Mouse (Mus musculus): ENCODE data around the gene Lta.

The Lta gene

GRCm38 (mm10) chr17:35185639-35186611 is 19.2 kb downstream of the Lta start:
- peak; percentile 71 to 80 for DNase-seq (ENCODE audit: low spot score in 2 of 2)

GRCm38 (mm10) chr17:35180093-35180492 is 25.1 kb downstream of the Lta start:
- no peak for DNase-seq (ENCODE audit: low spot score in 2 of 2)

- peak; percentile 54 to 70 for DNase-seq (ENCODE audit: low spot score in 2 of 2)
These were observed 26.6 kb downstream of the Lta start for GRCm38 (mm10) chr17:35178528-35178927.

- DNase-seq (ENCODE audit: low spot score in 2 of 2): no peak
These were observed 29.2 kb downstream of the Lta start, which contains the start of gene Aif1 for GRCm38 (mm10) chr17:35175968-35176367. Gene Aif1, minus strand, starts transcription at chr17:35176068.

- no peak for DNase-seq (ENCODE audit: low spot score in 2 of 2)
These were observed 29.8 kb downstream of the Lta start for GRCm38 (mm10) chr17:35175382-35175781.

GRCm38 (mm10) chr17:35174201-35174977 is 30.8 kb downstream of the Lta start:
- DNase-seq (ENCODE audit: low spot score in 2 of 2): no peak

- DNase-seq (ENCODE audit: low spot score in 2 of 2): no peak
These were observed 31.8 kb downstream of the Lta start for GRCm38 (mm10) chr17:35173329-35173728.

GRCm38 (mm10) chr17:35172445-35173234 is 32.5 kb downstream of the Lta start:
- DNase-seq (ENCODE audit: low spot score in 2 of 2): no peak

GRCm38 (mm10) chr17:35168541-35169207 is 36.5 kb downstream of the Lta start:
- no peak for DNase-seq (ENCODE audit: low spot score in 2 of 2)

GRCm38 (mm10) chr17:35167794-35168193 is 37.4 kb downstream of the Lta start:
- no peak for DNase-seq (ENCODE audit: low spot score in 2 of 2)

GRCm38 (mm10) chr17:35166352-35167035 is 38.7 kb downstream of the Lta start:
- peak in 1 of 2 experiments; percentile 56 for DNase-seq (ENCODE audit: low spot score in 2 of 2)

- DNase-seq (ENCODE audit: low spot score in 2 of 2): no peak
These were observed 39.5 kb downstream of the Lta start for GRCm38 (mm10) chr17:35165451-35166155.

- DNase-seq (ENCODE audit: low spot score in 2 of 2): peak; percentile 95 to 98
These were observed 40.3 kb downstream of the Lta start, which contains the start of gene Prrc2a for GRCm38 (mm10) chr17:35164568-35165450. Gene Prrc2a, minus strand, starts transcription at chr17:35164897.

GRCm38 (mm10) chr17:35164218-35164567 is 41.0 kb downstream of the Lta start:
- peak in 1 of 2 experiments; percentile 30 for DNase-seq (ENCODE audit: low spot score in 2 of 2)

- DNase-seq (ENCODE audit: low spot score in 2 of 2): no peak
These were observed 41.6 kb downstream of the Lta start for GRCm38 (mm10) chr17:35163326-35164081.

GRCm38 (mm10) chr17:35162730-35163129 is 42.4 kb downstream of the Lta start:
- peak in 1 of 2 experiments; percentile 33 for DNase-seq (ENCODE audit: low spot score in 2 of 2)

GRCm38 (mm10) chr17:35162121-35162520 is 43.0 kb downstream of the Lta start:
- no peak for DNase-seq (ENCODE audit: low spot score in 2 of 2)

- no peak for DNase-seq (ENCODE audit: low spot score in 2 of 2)
These were observed 43.7 kb downstream of the Lta start for GRCm38 (mm10) chr17:35161421-35161820.

Data from urinary bladder, postnatal 36 days (tissue).